Mouse (Mus musculus) cortical plate, adult 2 months (tissue): ENCODE data around the gene Actr5. TPM values are rescaled to one million over a fixed set of nuclear protein-coding genes. Genes with fewer than 3 reads are reported as not detected.
A peak's percentile ranks its signal among the peaks of the same experiment; 100 is the strongest.

Experiments
- H3K27ac ChIP-seq: fragments of 200-500 bp; 2 replicates; pipeline ENCODE4 v1.5.1; 2012; ENCODE audit warnings: low read length, control low read depth, inconsistent platforms; ENCODE audit not compliant: insufficient read depth
- H3K4me1 ChIP-seq: fragments of 200-500 bp; 2 replicates; pipeline ENCODE4 v1.6.1; 2011; ENCODE audit warnings: low read length; ENCODE audit not compliant: control insufficient read depth, insufficient read depth
- H3K4me3 ChIP-seq: fragments of 200-500 bp; 2 replicates; pipeline ENCODE4 v1.5.1; 2011; ENCODE audit warnings: mild to moderate bottlenecking, low read length, control low read depth; ENCODE audit not compliant: insufficient read depth
- CTCF ChIP-seq: fragments of 200-500 bp; IDR thresholded peaks from 2 replicates; pipeline ENCODE4 v1.5.1; 2011; ENCODE audit warnings: mild to moderate bottlenecking, control low read depth, low read length; ENCODE audit not compliant: insufficient read depth; ENCODE audit errors: extremely low read depth
- POLR2A ChIP-seq: fragments of 200-500 bp; IDR thresholded peaks from 2 replicates; pipeline ENCODE4 v1.6.1; 2011; ENCODE audit warnings: mild to moderate bottlenecking, low read length, control low read depth; ENCODE audit not compliant: insufficient read depth; ENCODE audit errors: extremely low read depth
- polyA plus RNA-seq: library from polyadenylated mRNA; depleted of rRNA; stranded (reverse); fragments of >200 nt; gene quantifications from 2 replicates; pipeline ENCODE4 v1.2.3, GENCODE M21; 2012

Actr5 gene
- polyA plus RNA-seq, 1 experiment = 6.9 TPM

DNA sequence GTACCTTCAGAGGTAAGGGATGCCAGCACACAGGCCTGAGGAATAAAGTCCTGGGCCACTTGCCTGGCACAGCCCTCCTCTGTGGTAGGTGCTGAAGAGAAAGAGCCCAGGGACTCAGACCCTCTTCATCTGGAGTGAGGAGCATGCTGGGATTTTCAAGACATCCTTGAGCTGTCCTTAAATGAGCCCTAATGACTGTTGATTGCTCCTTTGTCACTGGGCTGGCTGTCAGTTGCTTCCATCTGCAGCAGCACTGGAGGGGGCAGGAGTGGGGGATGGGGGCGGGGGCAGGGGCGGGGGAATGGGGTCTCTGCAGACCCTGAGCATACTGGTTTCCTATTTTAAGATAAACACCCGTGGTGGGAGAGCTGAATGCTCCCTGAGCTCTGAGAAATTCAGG lies 24.2 kb upstream of the Actr5 start:
- H3K4me3 ChIP-seq = no peak overlapping the region
- no peaks in the 10 kb centered on the region for H3K4me1 ChIP-seq
- no peak for TF ChIP-seq POLR2A
- no peak for TF ChIP-seq CTCF
- H3K27ac ChIP-seq = no peak overlapping the region

DNA sequence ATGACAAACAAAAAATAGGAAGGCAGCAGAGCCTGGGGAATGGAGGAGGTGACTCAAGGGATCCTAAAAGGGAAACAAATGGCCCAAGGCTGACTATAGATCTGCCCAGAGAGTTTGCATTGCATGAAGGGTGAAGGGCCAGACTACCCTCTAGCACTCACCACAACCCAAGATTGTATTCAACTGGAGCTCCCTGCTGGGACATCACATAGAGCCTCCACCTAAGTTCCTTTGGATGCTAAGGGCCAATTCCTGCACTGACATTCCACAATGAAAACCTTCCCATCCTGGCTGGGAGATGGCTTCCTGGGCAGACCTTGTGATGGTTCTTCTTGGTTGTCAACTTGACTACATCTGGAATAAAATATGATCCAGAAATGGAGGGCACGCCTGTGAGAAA lies 23.4 kb upstream of the Actr5 start:
- Histone ChIP-seq H3K4me3 (no peak overlapping the region), H3K4me1 (no peaks in the 10 kb centered on the region), H3K27ac (no peak overlapping the region)
- TF ChIP-seq CTCF = no peak
- TF ChIP-seq POLR2A = no peak

DNA sequence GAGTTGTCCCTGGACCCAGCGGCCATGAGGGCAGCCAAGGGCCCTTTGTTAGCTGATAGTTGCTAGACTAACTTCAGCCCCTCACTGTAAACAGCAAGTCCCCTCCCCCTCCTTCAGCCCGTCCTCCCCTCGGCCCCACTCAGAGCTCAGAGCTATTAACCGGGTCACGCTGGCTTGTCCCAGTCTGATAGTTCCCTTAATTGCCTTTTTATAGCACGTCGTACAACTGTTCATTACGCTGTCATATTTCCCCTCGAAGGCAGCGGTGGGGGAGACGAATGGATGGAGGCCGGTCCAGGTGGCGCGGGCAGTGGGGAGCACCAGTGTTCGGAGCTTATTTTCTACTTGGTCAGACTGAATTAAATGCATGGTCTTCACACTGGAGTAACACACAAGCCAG lies 22.0 kb upstream of the Actr5 start:
- no peak overlapping the region for H3K4me3 ChIP-seq
- TF ChIP-seq POLR2A = no peak
- TF ChIP-seq CTCF = no peak
- H3K4me1 ChIP-seq = no peaks in the 10 kb centered on the region
- no peak overlapping the region for H3K27ac ChIP-seq

DNA sequence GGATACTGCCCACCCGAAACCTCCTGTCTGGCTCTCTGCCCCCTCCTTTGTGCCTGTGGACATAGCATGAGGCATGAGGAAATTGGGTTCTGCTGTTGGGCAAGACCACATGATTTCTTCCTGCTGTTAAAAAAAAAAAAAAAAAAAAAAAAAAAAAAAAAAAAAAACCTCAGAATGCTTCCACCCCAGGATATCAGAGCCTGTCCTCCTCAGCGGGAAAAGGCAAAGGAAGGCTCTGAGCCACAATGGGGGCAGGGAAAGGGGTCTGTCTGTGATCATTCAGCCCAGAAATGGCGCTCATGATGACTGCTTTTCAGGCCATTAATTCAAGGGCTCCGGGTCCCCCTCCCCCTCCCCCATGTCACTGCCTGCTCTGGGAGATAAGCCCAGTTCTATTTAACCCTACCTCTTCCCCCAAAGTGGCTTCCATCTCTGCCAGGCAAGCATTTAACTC lies 18.1 kb upstream of the Actr5 start:
- Histone ChIP-seq H3K4me1 (no peaks in the 10 kb centered on the region), H3K27ac (no peak overlapping the region), H3K4me3 (no peak overlapping the region)
- TF ChIP-seq CTCF (no peak), POLR2A (no peak)

DNA sequence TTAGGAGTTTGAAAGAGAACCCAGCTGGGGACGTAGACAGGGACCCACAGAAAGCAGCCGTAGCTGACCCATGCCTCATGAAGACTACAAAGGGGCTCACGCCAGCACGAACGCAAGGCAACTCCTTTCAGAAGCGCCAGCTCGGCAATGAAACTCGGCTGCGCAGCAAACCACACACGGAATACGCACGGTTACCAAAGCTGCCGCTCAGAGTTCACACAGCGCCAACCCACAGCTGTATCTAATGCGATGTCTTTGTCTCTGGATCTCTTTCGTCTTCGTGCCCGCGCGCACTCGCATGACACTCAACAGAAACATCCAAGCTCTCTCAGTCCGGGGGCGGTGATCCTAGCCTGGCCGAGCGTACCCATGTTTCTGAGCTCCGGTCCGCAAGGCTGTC lies 15.0 kb upstream of the Actr5 start:
- H3K4me3 ChIP-seq = peak overlapping the region; percentile 60
- H3K4me1 ChIP-seq = no peaks in the 10 kb centered on the region
- 0 out of 2 replicates have a peak, but pooled peaks have one; percentile 15 for TF ChIP-seq POLR2A
- no peak for TF ChIP-seq CTCF
- H3K27ac ChIP-seq = no peak overlapping the region

DNA sequence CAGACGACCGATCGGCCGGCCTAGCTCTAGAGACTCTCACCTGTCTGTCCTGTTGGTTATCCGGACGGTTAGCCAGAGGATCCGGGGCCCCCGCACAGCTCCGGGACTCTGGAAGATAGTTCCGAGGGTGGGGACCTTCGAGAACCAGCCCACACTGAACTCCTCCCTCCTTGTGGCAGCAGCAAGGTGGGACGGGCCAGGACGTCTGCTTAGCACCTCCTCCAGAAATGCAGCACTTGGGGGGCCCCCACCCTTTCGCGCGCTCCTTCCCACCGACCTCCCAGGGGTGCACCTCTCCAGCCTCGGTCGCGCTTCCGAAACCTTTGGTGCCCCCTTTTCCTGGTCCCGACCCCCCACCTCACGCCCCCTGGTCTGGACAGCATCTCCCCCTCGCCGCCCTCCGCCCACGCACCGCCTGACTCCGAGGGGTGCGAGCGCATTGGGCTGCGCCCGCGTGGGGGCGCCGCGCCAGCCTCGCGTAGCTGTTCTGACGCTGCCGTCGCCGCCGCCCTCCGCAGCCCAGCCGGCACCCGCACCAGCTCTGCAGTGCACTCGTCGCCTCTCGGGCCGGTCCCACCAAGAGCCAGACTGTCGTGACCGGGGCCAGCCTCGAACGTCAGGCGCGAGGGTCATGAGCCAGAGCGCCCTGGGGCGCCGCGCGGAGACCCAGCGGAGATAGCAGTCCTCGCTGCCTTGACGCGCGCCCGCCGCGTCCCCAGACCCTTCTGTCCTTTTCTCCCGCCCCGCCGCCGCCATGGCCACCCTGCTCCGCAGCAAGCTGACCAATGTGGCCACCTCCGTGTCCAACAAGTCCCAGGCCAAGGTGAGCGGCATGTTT lies 14.0 kb upstream of the Actr5 start, which contains the start of gene Slc32a1:
Gene Slc32a1, plus strand, starts transcription at position 280 of the 838 bp plus-strand sequence.
- peak within 1 kb of the TSS; percentile 68 for H3K27ac ChIP-seq
- H3K4me1 ChIP-seq = no peaks in the 10 kb centered on the region
- peak within 1 kb of the TSS; percentile 60 for H3K4me3 ChIP-seq
- TF ChIP-seq POLR2A (no peak), CTCF (no peak)

DNA sequence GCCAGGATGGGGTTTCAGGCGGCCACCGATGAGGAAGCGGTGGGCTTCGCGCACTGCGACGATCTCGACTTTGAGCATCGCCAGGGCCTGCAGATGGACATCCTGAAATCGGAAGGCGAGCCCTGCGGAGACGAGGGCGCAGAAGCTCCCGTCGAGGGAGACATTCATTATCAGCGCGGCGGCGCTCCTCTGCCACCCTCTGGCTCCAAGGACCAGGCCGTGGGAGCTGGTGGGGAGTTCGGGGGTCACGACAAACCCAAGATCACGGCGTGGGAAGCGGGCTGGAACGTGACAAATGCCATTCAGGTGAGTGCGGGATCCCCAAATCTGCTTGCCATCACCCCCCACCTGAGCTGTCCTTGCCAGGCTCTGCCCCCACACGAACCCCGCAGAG lies 13.4 kb upstream of the Actr5 start:
- H3K27ac ChIP-seq = peak overlapping the region; percentile 68
- TF ChIP-seq POLR2A = no peak
- no peak for TF ChIP-seq CTCF

DNA sequence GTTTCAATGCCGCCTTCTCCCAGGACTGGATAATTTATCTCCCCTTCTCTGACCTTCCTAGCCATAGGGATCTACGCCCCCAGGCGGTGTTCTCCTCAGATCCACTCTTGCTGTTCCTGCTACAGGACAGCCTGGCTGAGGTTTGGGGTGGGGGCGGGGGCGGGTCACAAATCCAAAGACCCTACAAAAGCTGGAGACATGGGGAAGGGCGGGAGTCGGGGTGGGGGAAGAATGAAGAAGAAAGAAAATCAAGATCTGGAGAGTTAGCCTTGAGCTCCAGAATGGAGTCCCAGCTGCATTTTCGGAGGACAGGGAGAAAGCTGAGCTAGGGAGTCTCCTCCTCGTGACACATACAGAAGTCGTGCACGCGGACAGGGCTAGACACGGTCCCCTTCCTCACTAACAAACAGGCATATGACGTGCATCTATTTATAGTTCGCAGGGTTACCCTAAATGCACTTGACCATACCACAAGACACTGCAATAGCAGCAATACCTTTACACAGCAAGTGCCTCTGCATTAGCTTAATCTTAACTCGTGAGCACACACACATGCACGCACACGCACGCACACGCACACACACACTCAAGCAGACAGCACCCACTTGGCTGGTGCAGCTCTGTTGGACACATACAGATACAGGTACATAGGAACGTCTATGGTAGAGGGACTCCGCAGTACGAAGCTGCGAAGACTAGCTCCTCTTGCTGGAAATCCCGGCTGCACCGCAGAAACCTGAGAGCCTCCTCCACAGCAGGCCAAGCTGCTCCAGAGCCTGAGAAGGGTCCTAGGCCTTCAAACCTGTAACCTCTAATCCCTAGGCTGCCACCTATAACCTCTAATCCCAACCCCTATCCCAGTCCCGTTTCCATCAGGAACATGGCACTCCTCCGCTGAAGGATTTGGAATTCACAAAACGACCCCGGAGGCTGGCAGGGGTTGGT lies 12.7 kb upstream of the Actr5 start:
- peak overlapping the region; percentile 60 for H3K4me3 ChIP-seq
- H3K4me1 ChIP-seq = no peaks in the 10 kb centered on the region
- H3K27ac ChIP-seq = peak overlapping the region; percentile 68; the same call in 1 of the 2 replicates
- no peak for TF ChIP-seq CTCF
- no peak for TF ChIP-seq POLR2A

More for the DNA sequence above, 13.4 kb upstream of the Actr5 start:
- Histone ChIP-seq H3K4me3 (peak overlapping the region; percentile 60), H3K4me1 (no peaks in the 10 kb centered on the region)

DNA sequence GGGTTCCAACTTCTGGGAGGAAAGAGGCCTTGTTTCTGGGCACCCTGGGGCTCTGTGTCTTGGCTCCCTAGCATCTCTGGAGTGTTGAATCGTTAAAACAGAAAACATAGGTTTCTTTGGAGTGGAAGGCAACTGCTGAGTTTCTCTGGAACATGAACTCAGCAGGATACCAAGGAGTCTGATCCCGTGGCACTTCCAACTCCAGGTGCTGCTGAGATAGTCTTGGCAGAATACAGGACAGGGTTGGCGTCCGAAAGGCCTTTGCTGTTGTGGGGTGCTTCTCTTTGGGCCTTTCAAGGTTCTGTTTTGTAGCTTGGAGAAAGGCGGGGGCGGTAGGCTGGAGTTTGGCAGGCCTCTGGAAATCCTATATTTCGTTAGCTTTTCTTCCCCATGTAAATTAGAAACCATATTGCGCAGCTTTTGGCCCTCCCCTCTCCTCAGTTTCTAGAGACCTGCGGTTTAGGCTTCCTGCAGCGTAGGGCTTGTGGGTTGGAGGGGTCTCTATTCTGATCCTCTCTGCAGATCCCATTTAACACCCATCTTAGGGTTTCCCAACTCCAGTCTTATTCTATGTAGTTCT lies 11.9 kb upstream of the Actr5 start:
- H3K27ac ChIP-seq = no peak overlapping the region
- no peak for TF ChIP-seq POLR2A
- no peak for TF ChIP-seq CTCF
- no peaks in the 10 kb centered on the region for H3K4me1 ChIP-seq

More for the DNA sequence above, 11.9 kb upstream of the Actr5 start:
- peak overlapping the region; percentile 60 for H3K4me3 ChIP-seq
